Mouse (Mus musculus) testis, postnatal 14 days (tissue): ENCODE measurements at regions not wholly inside any gene's neighbourhood (a gene's known extent, or its start where the extent isn't known, plus 50 kb on each side); places are given as distances from the start of the nearest gene placed in this dataset.

Source experiments
- DNase-seq: peaks from one replicate; pipeline ENCODE4 v3.0.0; 2021; ENCODE audit warnings: low spot score

DNA sequence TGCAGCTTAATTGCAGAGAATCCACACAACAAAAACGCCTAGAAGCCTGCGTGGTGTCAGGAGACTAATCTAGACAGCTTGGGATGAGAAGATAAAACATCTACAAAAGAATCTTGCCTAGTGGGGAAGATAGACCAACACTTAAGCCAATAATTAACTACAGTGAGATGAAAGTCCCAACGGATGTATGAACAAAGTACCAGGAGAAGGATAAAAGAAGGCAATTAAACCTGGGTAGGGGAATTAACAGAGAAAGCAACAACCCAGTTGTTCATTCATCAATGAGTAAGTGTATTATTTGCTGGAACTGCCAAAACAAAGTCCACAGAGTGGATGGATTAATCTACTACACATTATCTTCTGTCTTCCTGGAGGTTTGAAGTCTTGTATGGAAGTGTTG, 99.8 kb downstream of the Olfm4 start:
- DNase-seq, result no peak

GRCm38 (mm10) chr14:80097238-80097637, 113.4 kb downstream of the Olfm4 start:
- DNase-seq, result no peak

DNA sequence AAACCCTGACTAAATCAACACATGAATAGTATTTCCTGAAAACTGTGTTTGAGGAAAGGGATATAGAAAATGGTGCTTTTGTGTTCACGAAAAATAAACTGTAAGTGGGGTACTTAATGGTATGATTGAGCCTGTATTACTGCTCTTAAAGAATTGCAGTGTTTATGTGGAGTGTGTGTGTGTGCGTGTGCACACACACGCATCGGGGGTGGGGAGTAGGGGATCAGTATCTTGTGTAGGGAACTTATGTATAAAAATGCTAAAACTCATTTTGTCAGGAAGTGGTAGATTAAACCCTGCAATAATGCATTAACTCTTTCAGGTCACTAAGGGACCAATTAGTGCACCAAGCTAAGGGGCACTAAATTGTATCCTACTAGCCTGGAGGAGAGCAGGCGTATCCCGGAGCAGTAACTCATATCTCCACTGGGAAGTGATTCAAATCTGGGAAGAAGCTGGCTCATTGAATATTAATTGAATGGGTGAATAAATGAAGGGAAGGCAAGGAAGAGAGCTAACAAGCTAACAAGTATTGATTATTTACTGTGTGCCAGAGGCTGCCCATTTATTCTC, 129.3 kb downstream of the Olfm4 start:
- no peak for DNase-seq

GRCm38 (mm10) chr14:80114326-80114725, 130.4 kb downstream of the Olfm4 start:
- no peak for DNase-seq

GRCm38 (mm10) chr14:80125156-80125555, 141.3 kb downstream of the Olfm4 start:
- DNase-seq, result no peak

GRCm38 (mm10) chr14:80128181-80128580, 144.3 kb downstream of the Olfm4 start:
- no peak for DNase-seq

GRCm38 (mm10) chr14:80137541-80137940, 153.7 kb downstream of the Olfm4 start:
- DNase-seq, result no peak

- no peak for DNase-seq
Measured at GRCm38 (mm10) chr14:80138991-80139791, 155.3 kb downstream of the Olfm4 start.

DNA sequence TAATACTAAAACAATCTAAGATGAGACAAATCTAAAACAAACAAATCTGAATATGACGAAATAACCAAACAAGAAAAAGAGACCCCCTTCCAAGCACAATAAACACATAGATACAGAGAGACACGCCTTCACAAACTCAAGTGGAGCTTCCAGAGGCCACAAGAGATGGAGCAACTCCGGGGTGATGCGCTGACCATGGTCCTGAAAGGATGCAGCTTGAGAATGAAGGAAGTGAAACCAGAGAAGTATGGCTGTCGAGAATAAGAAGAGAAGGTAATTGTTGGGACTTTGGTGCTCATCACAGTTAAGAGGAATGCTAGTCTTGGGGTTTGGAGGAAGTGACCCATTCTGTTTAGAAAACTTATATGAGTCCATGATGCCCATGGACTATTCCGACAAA, 173.1 kb downstream of the Olfm4 start:
- peak; percentile 12 for DNase-seq

DNA sequence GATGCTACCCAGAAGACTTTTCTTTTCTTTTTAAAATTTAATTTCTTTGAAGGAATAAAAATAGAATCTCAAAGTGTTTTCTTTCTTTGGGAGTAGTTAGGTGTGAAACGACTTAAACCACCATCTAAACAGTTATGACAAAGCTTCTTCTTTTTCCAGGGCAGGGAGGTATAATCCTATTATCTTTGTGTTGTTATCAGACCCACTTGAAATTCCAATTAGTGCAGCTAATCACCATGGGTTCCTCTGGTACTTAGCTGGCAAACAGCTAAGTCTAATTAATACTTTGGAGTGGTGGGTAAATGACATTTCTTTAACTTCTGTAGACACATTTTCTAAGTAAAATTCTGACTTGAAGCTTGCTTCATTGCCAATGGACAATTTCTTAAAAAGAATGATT, 185.3 kb downstream of the Olfm4 start:
- no peak for DNase-seq

DNA sequence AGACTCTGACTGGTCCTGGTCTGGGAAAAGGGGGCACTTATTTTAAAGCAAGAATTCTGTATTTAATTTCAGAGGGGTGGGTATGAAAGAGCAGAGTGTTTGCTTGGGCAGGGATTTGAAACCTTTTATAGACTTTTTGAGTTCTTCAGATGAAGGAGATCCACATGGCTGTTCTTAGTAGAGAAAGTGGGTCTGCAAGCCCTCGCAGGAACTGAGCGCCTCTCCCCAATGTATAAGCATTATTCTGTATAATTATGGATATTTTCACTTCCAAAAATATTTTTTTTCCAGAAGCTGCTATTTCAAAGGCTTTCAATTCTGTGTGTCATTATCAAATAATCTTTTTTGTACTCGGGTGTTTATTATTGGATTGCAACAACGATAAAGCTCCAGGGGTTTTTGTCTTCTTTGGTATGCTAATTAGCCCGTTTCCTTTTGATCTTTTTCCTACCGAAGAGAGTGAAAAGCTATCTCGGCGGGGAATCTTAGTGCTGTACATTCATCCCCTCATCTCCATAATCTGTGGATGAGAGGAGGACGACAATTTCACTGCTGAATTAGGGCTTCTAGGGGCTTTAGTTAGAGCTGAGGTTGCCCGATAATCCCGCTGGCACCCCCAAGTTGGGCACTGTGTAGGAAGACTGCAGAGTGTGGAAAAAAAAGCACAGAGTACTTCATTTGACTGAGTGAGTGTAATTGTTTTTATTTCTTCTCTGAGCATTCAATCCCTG, 186.7 kb downstream of the Olfm4 start:
- no peak for DNase-seq

GRCm38 (mm10) chr14:80172799-80173484, 189.1 kb downstream of the Olfm4 start:
- DNase-seq, result no peak

DNA sequence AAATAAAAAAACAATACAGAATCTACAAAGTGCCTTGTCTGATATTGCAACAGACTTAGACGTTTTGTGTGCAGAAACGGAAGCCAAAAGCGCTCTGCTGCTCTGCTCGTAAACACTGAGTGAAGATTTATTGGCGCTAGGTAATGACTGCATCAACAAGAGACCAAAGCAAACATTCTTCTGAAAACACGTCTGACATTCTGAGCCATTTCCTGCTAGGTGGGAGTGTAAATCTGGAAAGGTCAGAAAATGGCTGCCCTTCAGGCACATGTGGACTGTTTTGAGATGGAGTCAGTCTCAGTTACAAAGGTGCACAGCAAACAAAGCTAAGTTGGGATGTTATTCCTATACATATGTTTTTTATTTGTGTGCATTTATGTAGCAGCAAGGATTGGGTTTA, 192.6 kb downstream of the Olfm4 start:
- no peak for DNase-seq

DNA sequence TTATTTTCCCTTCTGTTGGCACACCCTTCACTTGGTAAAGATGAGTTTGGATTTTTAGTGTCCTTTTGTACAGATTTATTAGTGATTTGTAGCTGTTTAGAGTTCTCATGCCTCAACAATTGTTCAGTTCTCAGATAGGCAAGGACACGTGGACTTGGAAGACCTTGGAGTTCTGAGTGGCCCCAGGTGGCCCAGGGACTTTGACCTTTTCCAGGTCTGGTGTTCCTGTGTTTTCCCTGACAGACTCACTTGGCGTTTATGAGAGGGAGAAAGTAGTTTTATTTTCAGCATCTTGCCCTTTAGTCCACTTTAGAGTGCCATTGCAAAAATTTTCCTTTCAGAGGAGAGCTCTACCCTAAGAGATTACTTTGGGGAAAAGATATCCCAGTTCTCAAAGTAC, 211.2 kb downstream of the Olfm4 start:
- no peak for DNase-seq

- no peak for DNase-seq
Measured at GRCm38 (mm10) chr14:80212916-80213315, 229.0 kb downstream of the Olfm4 start.

DNA sequence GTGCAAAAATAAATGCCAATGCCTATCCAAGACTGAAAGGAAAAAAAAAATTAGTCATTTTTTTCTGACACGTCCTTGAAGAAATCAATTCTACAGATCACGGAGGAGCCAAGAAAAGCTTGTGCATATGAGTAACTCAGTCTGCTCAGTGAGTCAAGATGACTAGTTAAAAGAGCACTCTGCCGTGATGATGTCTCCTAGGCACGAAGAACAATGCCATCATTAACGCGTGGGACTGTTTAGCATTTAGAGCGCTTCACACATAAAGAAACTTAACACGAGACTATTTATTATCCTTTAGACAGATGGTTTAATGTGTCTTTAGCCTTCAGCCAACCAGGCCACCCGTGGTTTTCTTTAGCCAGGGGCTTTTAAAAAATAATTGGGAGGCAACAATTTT, 229.8 kb downstream of the Olfm4 start:
- no peak for DNase-seq

- peak; percentile 57 for DNase-seq
Measured at GRCm38 (mm10) chr14:80215960-80216552, 232.2 kb downstream of the Olfm4 start.

- DNase-seq, result no peak
Measured at GRCm38 (mm10) chr14:80232066-80232465, 248.2 kb downstream of the Olfm4 start.

DNA sequence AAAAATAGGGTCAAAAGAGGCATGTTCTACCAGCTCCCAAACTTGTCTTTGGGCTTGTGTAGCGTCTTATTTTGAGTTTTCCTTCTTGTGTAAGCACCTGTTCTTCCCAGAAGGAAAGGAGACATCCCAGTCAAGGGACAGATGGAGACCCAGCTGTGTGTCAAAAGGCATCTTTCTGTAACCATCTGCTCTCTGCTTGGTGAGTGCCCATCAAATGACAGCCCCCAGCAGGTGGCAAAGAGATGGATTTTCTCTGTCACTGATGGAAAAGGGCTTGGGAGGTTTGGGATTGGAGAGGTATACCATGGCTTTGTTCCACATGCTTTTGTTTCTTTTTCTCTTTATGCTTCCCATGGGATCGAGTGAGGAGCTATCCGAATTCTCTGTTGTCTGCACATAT, 249.1 kb downstream of the Olfm4 start:
- DNase-seq, result no peak

DNA sequence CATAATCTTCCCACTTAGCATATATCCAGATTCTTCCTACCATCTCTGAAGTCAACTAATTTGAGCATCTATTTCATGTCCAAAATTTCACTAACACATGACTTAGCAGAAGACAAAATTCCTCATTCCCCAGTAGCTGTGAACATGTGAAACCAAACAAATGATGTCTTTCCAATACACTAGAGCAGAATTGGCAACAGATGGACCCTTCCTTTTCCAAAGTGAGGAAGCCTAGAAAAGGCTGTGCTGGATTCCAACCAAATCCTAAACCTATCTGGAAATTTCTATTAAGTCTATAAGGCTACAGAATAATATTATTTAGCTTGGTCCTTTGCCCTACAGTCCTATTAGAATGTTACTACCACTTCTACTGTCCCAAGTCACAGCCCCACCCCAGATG, 253.3 kb downstream of the Olfm4 start:
- no peak for DNase-seq

DNA sequence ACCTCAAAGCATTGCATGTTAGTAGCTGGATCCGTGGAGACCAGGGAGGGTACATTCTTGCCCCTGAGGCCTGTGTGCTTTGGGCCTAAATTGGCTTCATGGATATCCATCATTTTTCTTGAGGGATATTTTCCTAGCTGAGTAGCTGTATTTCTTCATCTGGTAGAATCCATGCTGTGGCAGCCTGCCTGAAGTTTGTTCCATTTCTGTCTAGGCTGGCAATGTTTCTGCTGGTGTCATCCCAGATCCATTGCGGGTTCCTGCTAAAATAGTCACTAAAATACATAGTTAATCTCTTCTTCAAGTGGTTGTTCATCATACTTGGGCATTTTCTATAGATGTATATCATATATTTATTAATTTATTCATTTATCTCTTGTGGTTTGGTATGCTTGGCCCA, 253.7 kb downstream of the Olfm4 start:
- DNase-seq, result no peak

- DNase-seq, result no peak
Measured at GRCm38 (mm10) chr14:80244640-80245302, 260.9 kb downstream of the Olfm4 start.
